In the genomic region with DNA sequence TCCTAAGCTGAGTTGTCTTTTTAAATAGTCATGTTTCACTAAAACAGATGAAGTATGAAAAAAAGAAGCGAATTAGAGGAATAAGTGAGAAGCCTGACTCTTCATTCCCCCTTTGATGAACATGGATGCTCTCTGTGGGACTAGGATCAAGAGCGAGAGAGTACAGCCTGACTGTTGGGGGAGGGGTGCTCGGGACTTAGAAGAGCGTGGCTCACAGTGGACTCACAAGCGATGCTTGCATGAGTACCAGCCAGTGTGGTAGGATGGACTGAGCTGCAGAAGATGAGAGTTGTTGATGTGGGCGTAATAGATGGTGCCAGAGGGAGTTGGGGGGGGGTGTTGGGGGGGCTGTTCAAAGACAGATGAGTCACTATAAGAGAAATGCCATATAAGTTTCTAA, we compare ENCODE assay signal across 12 mouse cellular contexts. TPM values are rescaled to one million over a fixed set of nuclear protein-coding genes. Genes with fewer than 3 reads are reported as not detected.
A peak's percentile ranks its signal among the peaks of the same experiment; 100 is the strongest.
DNase-seq lines count a peak whose midpoint lies in the region; ATAC-seq and TF ChIP-seq lines count a peak whose summit lies in the region.
"Had no signal": no experiment of that assay in that cellular context is flagged by ENCODE, and none has a peak within 500 bp of the region (broad histone marks: within the 10 kb centered on the region; RNA-seq: fewer than 3 reads in every experiment).

No protein-coding gene starts in this region.

- no peak overlapping the region for H3K4me2 ChIP-seq in midbrain, postnatal 0 days (ENCODE audit: low read depth, low read length, poor library complexity, severe bottlenecking)
- H3K4me2 ChIP-seq: intestine, embryonic 15.5 days; limb, embryonic 13.5 days had no signal

- WGBS in midbrain, postnatal 0 days = 59% methylated on average over 6 of the region's 6 CpGs

- H3K36me3 ChIP-seq in midbrain, postnatal 0 days (ENCODE audit: insufficient read depth, low read length) = peaks cover 34% of the 10 kb centered on the region

- peak; percentile 75 for ATAC-seq in frontal cortex, adult (ENCODE audit: low TSS enrichment)
- ATAC-seq in midbrain, postnatal 0 days (ENCODE audit: low FRiP score) = peak; percentile 60; the same call in 1 of the 2 replicates

- intact Hi-C loops in left cerebral cortex, postnatal 25 days (cut with DNase I) = loop anchor here (2.0 kb wide), 1 partner anchor 34 kb away; no protein-coding TSS in a partner anchor

- no peak overlapping the region for H3K27ac ChIP-seq in midbrain, postnatal 0 days (ENCODE audit: low read depth, low read length)
- H3K27ac ChIP-seq: intestine, embryonic 15.5 days; limb, embryonic 13.5 days had no signal

- no peaks in the 10 kb centered on the region; the same call in 1 of the 2 replicates for H3K9me3 ChIP-seq in midbrain, postnatal 0 days (ENCODE audit: low read length)
- H3K9me3 ChIP-seq: intestine, embryonic 15.5 days had no signal

- no peak overlapping the region for H3K4me3 ChIP-seq in midbrain, postnatal 0 days (ENCODE audit: low read depth, low read length)
- H3K4me3 ChIP-seq: intestine, embryonic 15.5 days; limb, embryonic 13.5 days had no signal

- no peak for DNase-seq in frontal cortex, postnatal 14 days (ENCODE audit: low spot score in 2 of 2)
- peak; percentile 39 to 60 for DNase-seq in left cerebral cortex, postnatal 25 days (ENCODE audit: low spot score in 2 of 2)
- DNase-seq in left cerebral cortex, adult 18-20 months (ENCODE audit: low spot score in 2 of 2) = no peak
- DNase-seq in embryo, embryonic 10.5 days (ENCODE audit: low spot score) = peak; percentile 7
- DNase-seq in midbrain, postnatal 0 days (ENCODE audit: low spot score) = no peak
- DNase-seq in liver = no peak
- DNase-seq: adrenal gland, adult 2 months; lung, postnatal 36 days had no signal

- no peak for TF ChIP-seq CTCF in midbrain, postnatal 0 days (IDR thresholded peaks at IDR 0.05)

- H3K27me3 ChIP-seq in midbrain, postnatal 0 days (ENCODE audit: insufficient read depth, low read length) = no peaks in the 10 kb centered on the region
- H3K27me3 ChIP-seq: intestine, embryonic 15.5 days; limb, embryonic 13.5 days had no signal

- H3K4me1 ChIP-seq in midbrain, postnatal 0 days (ENCODE audit: insufficient read depth, low read length) = no peaks in the 10 kb centered on the region
- H3K4me1 ChIP-seq: intestine, embryonic 15.5 days; limb, embryonic 13.5 days had no signal

- no peak overlapping the region for H3K9ac ChIP-seq in midbrain, postnatal 0 days (replicated peaks; ENCODE audit: low read length, poor library complexity, severe bottlenecking)
- H3K9ac ChIP-seq: intestine, embryonic 15.5 days; limb, embryonic 13.5 days had no signal

RNA-seq across cellular contexts. Expression of a gene that starts 35.9 kb away (rescaled TPM):
- total RNA-seq in left cerebral cortex, postnatal 25 days (2021) = 10 to 100 TPM; 34.1 to 36.3 TPM
- 10 to 100 TPM; 38.5 to 45.8 TPM for total RNA-seq in left cerebral cortex, adult 18-20 months (2021)
- total RNA-seq in midbrain, postnatal 0 days (2014; rRNA removed) = 12.9 and 17.1 TPM in 2 replicates
- polyA plus RNA-seq in midbrain, postnatal 0 days (2015; fragmentation: Nextera tagmentation; extraction: Ambion mirVana) = 25.1 and 28.2 TPM in 2 replicates
- total RNA-seq: monocyte, adult 5-6 weeks had no signal

RNA-seq across cellular contexts. Expression of a gene that starts 37.6 kb away (rescaled TPM):
- total RNA-seq in left cerebral cortex, postnatal 25 days (2021) = 10 to 100 TPM; 18.7 to 19.8 TPM
- 10 to 100 TPM; 15.7 to 16.6 TPM for total RNA-seq in left cerebral cortex, adult 18-20 months (2021)
- 52.2 and 56.0 TPM in 2 replicates for total RNA-seq in midbrain, postnatal 0 days (2014; rRNA removed)
- polyA plus RNA-seq in midbrain, postnatal 0 days (2015; fragmentation: Nextera tagmentation; extraction: Ambion mirVana) = 31.3 and 34.6 TPM in 2 replicates

RNA-seq across cellular contexts. Expression of a gene that starts 37.8 kb away (rescaled TPM):
- total RNA-seq in left cerebral cortex, postnatal 25 days (2021) = 100 to 1,000 TPM; 112 to 125 TPM
- 10 to 100 TPM; 99.6 to 99.8 TPM for total RNA-seq in left cerebral cortex, adult 18-20 months (2021)
- total RNA-seq in midbrain, postnatal 0 days (2014; rRNA removed) = 94.6 and 115 TPM in 2 replicates
- polyA plus RNA-seq in midbrain, postnatal 0 days (2015; fragmentation: Nextera tagmentation; extraction: Ambion mirVana) = 84.8 and 89.9 TPM in 2 replicates

Comparison
In these comparisons a context has a peak if more than half of its experiments do, and no peak if none do; other contexts are left out.
1. DNase-seq: peak in left cerebral cortex, postnatal 25 days (2 of 2) and embryo, embryonic 10.5 days (single experiment); none in frontal cortex, postnatal 14 days (0 of 2), left cerebral cortex, adult 18-20 months (0 of 2), midbrain, postnatal 0 days (single experiment) and liver (single experiment).